Mouse (Mus musculus) heart, embryonic 11.5 days (tissue): ENCODE measurements at regions not wholly inside any gene's neighbourhood (a gene's known extent, or its start where the extent isn't known, plus 50 kb on each side); places are given as distances from the start of the nearest gene placed in this dataset.

Experiments
- ATAC-seq: fragments of 200-750 bp; cut with Nextera tagmentation; replicated peaks from 2 replicates; pipeline ENCODE4 v1.8.0; 2017; ENCODE audit warnings: moderate library complexity; ENCODE audit not compliant: insufficient number of reproducible peaks, low FRiP score, low TSS enrichment
- H3K27ac ChIP-seq: fragments of 300-500 bp; sonication (generic); 2 replicates; pipeline ENCODE4 v1.5.1; 2014; ENCODE audit warnings: mild to moderate bottlenecking, low read depth, low read length
- H3K27me3 ChIP-seq: fragments of 300-500 bp; sonication (generic); 2 replicates; pipeline ENCODE4 v1.6.1; 2014; ENCODE audit warnings: mild to moderate bottlenecking, low read length, mixed read lengths; ENCODE audit not compliant: control insufficient read depth, insufficient read depth
- H3K36me3 ChIP-seq: fragments of 300-500 bp; sonication (generic); 2 replicates; pipeline ENCODE4 v1.6.1; 2014; ENCODE audit warnings: mild to moderate bottlenecking, low read length, moderate library complexity, mixed read lengths; ENCODE audit not compliant: control insufficient read depth, insufficient read depth
- H3K4me1 ChIP-seq: fragments of 300-500 bp; sonication (generic); 2 replicates; pipeline ENCODE4 v1.6.1; 2014; ENCODE audit warnings: low read length; ENCODE audit not compliant: control insufficient read depth, insufficient read depth
- H3K4me2 ChIP-seq: fragments of 300-500 bp; sonication (generic); 2 replicates; pipeline ENCODE4 v1.6.1; 2014; ENCODE audit warnings: mild to moderate bottlenecking, moderate library complexity
- H3K4me3 ChIP-seq: fragments of 300-500 bp; sonication (generic); 2 replicates; pipeline ENCODE4 v1.5.1; 2014; ENCODE audit warnings: low read depth, low read length
- H3K9ac ChIP-seq: fragments of 300-500 bp; sonication (generic); 2 replicates; pipeline ENCODE4 v1.6.1; 2014; ENCODE audit warnings: mild to moderate bottlenecking, low read depth, low read length, moderate library complexity
- H3K9me3 ChIP-seq: fragments of 300-500 bp; sonication (generic); replicated peaks from 2 replicates; pipeline ENCODE4 v1.6.1; 2016; ENCODE audit warnings: low read length; ENCODE audit not compliant: control insufficient read depth
- WGBS: fragments of 180-500 bp; shearing (Covaris S2); extraction: QIAGEN DNeasy Blood & Tissue Kit; methylation state at CpG from one replicate; pipeline ENCODE4 v1.1.7; 2014; ENCODE audit not compliant: insufficient replicate concordance; 5-methylcytosine and 5-hydroxymethylcytosine counted together

GRCm38 (mm10) chr3:39253076-39253475 is 366.3 kb downstream of the Fat4 start:
- WGBS: 74% methylated on average over 1 of the region's 1 CpGs
- Histone ChIP-seq H3K27ac (no peak overlapping the region), H3K36me3 (no peaks in the 10 kb centered on the region), H3K9me3 (no peaks in the 10 kb centered on the region), H3K4me3 (no peak overlapping the region), H3K4me2 (no peak overlapping the region), H3K9ac (no peak overlapping the region), H3K27me3 (no peaks in the 10 kb centered on the region), H3K4me1 (peaks cover 15% of the 10 kb centered on the region; the same call in 1 of the 2 replicates)
- ATAC-seq: no peak

GRCm38 (mm10) chr3:39264671-39265430 is 378.1 kb downstream of the Fat4 start:
- ATAC-seq: no peak
- H3K27ac ChIP-seq: no peak overlapping the region
- H3K36me3 ChIP-seq: no peaks in the 10 kb centered on the region
- 69% methylated on average over 2 of the region's 2 CpGs for WGBS
- no peaks in the 10 kb centered on the region for H3K9me3 ChIP-seq
- H3K27me3 ChIP-seq: no peaks in the 10 kb centered on the region
- H3K4me3 ChIP-seq: no peak overlapping the region
- H3K4me2 ChIP-seq: no peak overlapping the region
- H3K9ac ChIP-seq: no peak overlapping the region
- H3K4me1 ChIP-seq: no peaks in the 10 kb centered on the region

GRCm38 (mm10) chr3:39265606-39266005 is 378.9 kb downstream of the Fat4 start:
- H3K4me3 ChIP-seq: no peak overlapping the region

GRCm38 (mm10) chr3:39269388-39269787 is 382.6 kb downstream of the Fat4 start:
- no peak overlapping the region for H3K9ac ChIP-seq
- H3K4me1 ChIP-seq: 0 out of 2 replicates have a peak, but pooled peaks cover 6% of the 10 kb centered on the region
- H3K9me3 ChIP-seq: no peaks in the 10 kb centered on the region
- no peak overlapping the region for H3K4me2 ChIP-seq
- no peaks in the 10 kb centered on the region for H3K36me3 ChIP-seq
- no peak overlapping the region for H3K4me3 ChIP-seq
- WGBS: 81% methylated on average over 3 of the region's 3 CpGs
- no peak overlapping the region for H3K27ac ChIP-seq
- no peak for ATAC-seq
- no peaks in the 10 kb centered on the region for H3K27me3 ChIP-seq

More at GRCm38 (mm10) chr3:39265606-39266005, 378.9 kb downstream of the Fat4 start:
- Histone ChIP-seq H3K4me1 (no peaks in the 10 kb centered on the region), H3K4me2 (no peak overlapping the region), H3K9ac (no peak overlapping the region), H3K9me3 (no peaks in the 10 kb centered on the region), H3K36me3 (no peaks in the 10 kb centered on the region), H3K27me3 (no peaks in the 10 kb centered on the region), H3K27ac (no peak overlapping the region)
- WGBS: 90% methylated on average over 1 of the region's 1 CpGs
- no peak for ATAC-seq

- Histone ChIP-seq H3K27ac (no peak overlapping the region; the same call in 1 of the 2 replicates), H3K9me3 (no peaks in the 10 kb centered on the region), H3K4me1 (0 out of 2 replicates have a peak, but pooled peaks cover 6% of the 10 kb centered on the region), H3K27me3 (no peaks in the 10 kb centered on the region), H3K36me3 (no peaks in the 10 kb centered on the region), H3K9ac (no peak overlapping the region), H3K4me2 (no peak overlapping the region), H3K4me3 (no peak overlapping the region)
- no peak for ATAC-seq
- WGBS: 61% methylated on average over 1 of the region's 1 CpGs
Measured at GRCm38 (mm10) chr3:39272616-39273015, 385.9 kb downstream of the Fat4 start.

- no peak overlapping the region for H3K9ac ChIP-seq
- H3K4me1 ChIP-seq: 0 out of 2 replicates have a peak, but pooled peaks cover 6% of the 10 kb centered on the region
- WGBS: 80% methylated on average over 4 of the region's 4 CpGs
- no peak overlapping the region for H3K27ac ChIP-seq
- no peaks in the 10 kb centered on the region for H3K9me3 ChIP-seq
- H3K4me3 ChIP-seq: no peak overlapping the region
- no peak overlapping the region for H3K4me2 ChIP-seq
- ATAC-seq: no peak
- H3K27me3 ChIP-seq: no peaks in the 10 kb centered on the region
- no peaks in the 10 kb centered on the region for H3K36me3 ChIP-seq
Measured at GRCm38 (mm10) chr3:39276897-39277296, 390.2 kb downstream of the Fat4 start.

- ATAC-seq: no peak
- 72% methylated on average over 6 of the region's 6 CpGs for WGBS
- no peak overlapping the region for H3K27ac ChIP-seq
Measured at GRCm38 (mm10) chr3:39277310-39277709, 390.6 kb downstream of the Fat4 start.

GRCm38 (mm10) chr3:39295255-39295654 is 408.5 kb downstream of the Fat4 start:
- 46% methylated on average over 3 of the region's 3 CpGs for WGBS
- no peak overlapping the region for H3K9ac ChIP-seq
- ATAC-seq: no peak; the same call in 1 of the 2 replicates
- no peaks in the 10 kb centered on the region for H3K27me3 ChIP-seq
- H3K4me2 ChIP-seq: peak overlapping the region; percentile 6; the same call in 1 of the 2 replicates
- H3K9me3 ChIP-seq: no peaks in the 10 kb centered on the region
- H3K27ac ChIP-seq: no peak overlapping the region
- no peaks in the 10 kb centered on the region for H3K4me1 ChIP-seq
- no peaks in the 10 kb centered on the region for H3K36me3 ChIP-seq
- H3K4me3 ChIP-seq: no peak overlapping the region

More at GRCm38 (mm10) chr3:39277310-39277709, 390.6 kb downstream of the Fat4 start:
- Histone ChIP-seq H3K36me3 (no peaks in the 10 kb centered on the region), H3K4me2 (no peak overlapping the region), H3K27me3 (no peaks in the 10 kb centered on the region), H3K4me1 (0 out of 2 replicates have a peak, but pooled peaks cover 6% of the 10 kb centered on the region), H3K9me3 (no peaks in the 10 kb centered on the region), H3K9ac (no peak overlapping the region), H3K4me3 (no peak overlapping the region)

- ATAC-seq: no peak
- no peak overlapping the region for H3K4me2 ChIP-seq
- no peaks in the 10 kb centered on the region for H3K36me3 ChIP-seq
- WGBS: 81% methylated on average over 4 of the region's 4 CpGs
- no peak overlapping the region for H3K27ac ChIP-seq
- no peak overlapping the region for H3K9ac ChIP-seq
- H3K9me3 ChIP-seq: no peaks in the 10 kb centered on the region
- no peaks in the 10 kb centered on the region for H3K4me1 ChIP-seq
- no peak overlapping the region for H3K4me3 ChIP-seq
- H3K27me3 ChIP-seq: no peaks in the 10 kb centered on the region
Measured at GRCm38 (mm10) chr3:39296257-39296656, 409.5 kb downstream of the Fat4 start.
